Mouse (Mus musculus) spleen, postnatal 4 days (tissue): ENCODE data around the gene Wdr26.
A peak's percentile ranks its signal among the peaks of the same experiment; 100 is the strongest.

Experiments used
- DNase-seq, 2 experiments: peaks; one replicate each; pipeline ENCODE4 v3.0.0; 2022; ENCODE audit warnings: low spot score in 2 of 2

Wdr26 gene

DNA sequence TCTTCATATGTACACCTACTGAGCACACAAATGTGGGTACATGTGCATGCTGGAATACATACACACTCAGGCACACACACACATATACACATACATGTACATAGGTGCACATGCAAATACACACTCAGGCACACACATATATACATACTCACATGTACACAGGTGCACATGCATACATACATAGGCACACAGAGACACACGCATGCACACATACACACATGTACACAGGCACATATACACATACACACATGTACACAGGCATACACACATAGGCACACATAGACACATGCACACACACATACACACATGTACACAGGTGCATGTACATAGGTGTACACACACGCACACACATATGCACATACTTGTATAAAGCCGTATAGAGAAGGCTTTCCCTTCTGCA lies 29.4 kb upstream of the Wdr26 start:
- DNase-seq, result no peak

DNA sequence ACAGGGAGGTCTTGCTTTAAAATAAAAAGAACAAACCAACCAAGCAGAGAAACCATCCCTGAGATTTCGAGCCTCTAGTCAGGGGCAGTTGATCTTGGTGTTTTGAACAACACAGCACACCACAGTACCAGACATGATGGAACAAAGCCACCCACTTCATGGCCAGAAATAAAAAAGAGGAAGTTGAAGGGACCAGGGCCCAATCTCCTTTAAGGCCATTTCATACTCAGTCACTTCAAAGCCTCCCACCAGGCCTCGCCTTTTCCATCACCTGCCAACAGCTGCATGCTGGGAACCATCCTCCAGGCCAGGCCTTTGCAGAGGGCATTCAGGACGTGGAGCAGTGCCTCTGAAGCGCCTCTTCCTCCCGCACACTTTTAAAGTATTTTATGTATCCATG lies 25.5 kb upstream of the Wdr26 start:
- no peak for DNase-seq

DNA sequence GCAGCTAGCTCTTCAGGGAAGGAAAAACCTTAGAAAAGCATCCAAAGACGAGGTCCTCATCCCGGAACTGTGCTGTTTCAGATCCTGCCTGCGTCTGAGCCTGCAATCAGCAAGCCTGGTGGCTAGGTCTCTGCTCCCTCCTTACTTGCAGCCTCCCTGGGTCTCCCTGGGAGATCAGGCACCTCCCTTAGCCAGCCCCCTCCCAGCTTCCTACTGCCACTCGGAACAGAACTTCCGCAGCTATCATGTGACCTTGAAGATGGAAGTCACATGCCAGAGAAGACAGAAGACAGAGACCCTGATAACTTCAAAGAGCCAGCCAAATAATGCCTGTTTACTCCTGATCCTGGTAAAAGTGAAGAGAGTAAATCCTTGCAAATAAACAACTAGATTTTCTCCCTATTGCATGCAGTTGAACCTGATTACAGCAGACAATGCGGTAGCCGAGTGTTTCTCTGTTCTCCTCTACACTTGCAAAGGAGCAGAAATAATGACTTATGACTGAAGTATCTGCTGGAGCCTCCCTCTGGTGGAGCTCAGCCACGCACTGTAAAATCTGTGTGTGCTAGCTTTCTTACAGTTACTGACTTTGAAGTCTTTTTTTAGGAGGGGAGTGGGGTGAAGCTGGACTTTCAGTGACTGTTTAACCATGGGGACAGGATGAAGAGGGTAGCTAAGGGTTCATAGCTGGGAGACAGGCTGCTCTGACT lies 22.7 kb upstream of the Wdr26 start:
- peak; percentile 43 to 73 for DNase-seq

DNA sequence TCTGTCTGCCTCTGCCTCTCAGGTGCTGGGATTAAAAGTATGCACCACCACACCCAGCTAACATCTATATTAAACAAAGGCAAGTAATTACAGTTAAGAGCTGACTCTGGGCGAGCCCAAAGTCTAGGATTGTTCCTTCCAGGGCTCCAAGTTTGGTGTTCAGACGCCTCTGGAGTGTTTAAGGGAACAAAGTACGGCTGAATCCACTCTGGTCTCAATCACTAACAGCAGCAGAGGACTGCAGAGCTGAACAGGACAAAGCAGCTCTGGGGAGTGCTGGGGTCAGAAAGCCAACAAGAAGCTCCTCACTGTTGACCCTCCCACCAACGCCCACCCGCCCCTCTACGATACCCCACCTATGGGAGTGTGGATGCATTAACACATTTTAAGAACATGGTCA lies 21.9 kb upstream of the Wdr26 start:
- no peak for DNase-seq

DNA sequence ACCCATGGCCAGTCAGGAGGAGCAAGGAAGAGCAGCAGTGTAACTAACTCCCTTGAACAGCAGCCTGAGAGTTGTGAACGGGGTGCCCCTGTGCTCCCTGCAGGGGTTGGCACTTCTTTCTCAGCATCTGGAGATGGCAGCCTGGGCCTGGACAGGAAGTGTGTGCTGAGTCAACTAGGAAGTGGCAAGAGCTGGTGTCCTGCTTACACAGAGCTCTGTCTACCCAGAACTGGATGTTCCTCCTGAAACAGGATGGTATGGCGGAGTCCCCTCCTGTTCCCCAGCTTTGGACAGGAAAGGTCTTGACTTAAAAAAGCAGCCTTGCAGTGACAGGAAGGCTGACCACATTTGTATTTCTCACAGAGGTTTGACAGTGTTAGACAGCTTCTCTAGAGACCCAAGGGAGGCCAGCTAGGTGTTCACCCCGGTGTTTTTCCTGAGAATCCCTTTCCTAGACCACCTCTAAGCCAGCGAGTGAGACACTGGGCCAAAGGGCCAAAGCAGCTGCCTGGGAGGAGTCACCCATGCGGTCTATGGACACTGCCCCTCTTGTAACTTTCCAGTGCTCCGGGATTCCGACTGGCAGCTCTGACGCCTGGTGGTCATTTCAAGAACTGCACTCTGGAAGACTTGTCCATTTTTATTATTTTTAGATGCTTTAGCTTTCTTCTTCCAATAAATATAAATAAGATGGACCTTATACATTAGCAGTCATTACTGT lies 20.7 kb upstream of the Wdr26 start:
- peak; percentile 87 to 95 for DNase-seq

DNA sequence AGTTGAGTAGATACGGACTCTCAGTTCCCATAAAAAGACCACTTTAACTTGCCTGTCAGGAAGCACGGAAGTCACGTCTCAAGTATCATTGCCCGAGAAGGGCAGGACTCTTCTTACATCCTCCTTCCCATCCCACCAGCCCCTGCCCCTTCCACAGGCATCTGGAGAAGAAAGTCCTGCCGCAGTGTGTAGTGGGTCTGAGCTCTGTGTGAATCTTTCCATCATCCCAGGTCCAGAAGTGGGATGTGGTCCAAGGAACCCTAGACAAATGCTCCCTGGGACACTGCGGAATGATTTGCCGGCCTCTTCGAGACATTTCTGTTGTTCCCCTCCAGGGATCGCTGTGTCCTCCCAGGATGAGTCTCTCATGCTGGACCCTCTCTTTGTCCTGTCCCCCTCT lies 20.0 kb upstream of the Wdr26 start:
- no peak for DNase-seq

DNA sequence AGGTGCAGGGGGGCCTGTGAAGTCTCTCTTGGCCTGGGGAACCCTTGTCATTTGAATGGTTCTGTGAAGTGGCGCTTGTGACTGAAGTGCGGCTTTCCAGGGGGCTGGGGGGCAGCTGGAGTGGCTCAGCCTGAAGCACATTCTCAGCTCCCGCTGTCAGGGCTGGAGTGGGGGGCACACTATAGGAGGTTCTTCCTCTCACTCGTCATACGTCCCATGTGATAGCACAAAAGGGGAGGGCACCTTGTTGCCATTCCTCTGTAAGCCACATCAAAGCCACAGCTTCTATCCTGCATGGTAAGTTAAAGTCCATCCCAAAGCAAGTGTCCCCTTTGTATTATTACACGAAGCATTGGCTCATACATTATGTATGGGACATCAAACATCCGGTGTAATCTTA lies 19.5 kb upstream of the Wdr26 start:
- DNase-seq, result no peak

DNA sequence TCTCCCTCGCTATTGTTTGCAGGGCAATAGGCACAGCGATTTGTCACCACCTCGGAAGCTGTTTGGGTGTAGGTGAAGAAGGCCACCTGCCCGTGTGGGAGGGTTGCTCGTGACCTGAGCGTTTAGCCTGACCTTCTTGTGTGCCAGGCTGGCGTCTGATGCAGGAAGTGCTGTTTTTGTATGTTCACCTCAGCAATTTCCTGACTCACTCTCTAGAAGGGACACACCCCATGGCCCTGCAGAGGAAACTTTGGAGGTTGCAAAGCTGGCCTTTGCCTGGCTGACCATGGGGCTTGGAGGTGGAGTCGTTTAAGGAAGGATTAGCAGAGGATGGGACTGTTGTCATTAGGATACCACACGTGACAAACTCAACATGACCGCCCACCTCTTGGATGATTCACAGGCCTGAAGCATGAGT lies 18.9 kb upstream of the Wdr26 start:
- peak; percentile 55 to 77 for DNase-seq

DNA sequence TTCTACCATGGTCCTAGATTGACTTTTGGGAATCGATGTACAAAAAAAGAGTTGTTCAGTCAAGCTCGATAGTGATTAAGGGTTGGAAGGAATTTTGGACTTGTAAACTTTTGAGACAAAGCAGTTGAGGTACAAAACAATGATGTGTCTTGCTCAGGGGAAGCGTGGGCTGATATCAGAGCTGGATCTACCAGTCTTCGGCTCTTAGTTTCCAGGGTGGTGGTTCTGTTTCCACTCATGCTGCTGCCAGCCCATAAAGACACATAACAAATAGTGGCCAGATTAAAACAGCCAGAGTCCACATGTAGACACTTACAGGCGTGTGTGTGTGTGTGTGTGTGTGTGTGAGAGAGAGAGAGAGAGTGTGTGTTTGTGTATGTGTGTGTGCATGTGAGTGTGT lies 17.2 kb upstream of the Wdr26 start:
- no peak for DNase-seq

DNA sequence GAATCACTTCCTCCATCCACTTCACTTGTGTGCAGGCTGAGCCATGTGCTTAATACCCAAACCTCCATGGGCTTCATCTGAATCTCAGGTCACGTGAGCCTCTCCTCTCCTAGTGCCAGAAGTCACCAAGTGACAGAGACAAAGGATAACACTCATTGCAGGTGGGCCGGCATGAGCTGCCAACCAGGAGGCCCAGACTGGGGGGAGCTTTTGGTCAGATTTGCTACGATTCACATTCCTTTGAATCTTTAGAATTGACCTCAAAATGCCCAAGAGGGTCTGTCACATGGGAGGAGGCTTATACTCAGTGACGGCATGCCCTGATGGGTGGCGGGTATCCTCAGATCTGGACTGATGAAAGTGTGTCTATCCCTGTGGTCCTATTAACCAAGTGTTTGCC lies 16.8 kb upstream of the Wdr26 start:
- no peak for DNase-seq

DNA sequence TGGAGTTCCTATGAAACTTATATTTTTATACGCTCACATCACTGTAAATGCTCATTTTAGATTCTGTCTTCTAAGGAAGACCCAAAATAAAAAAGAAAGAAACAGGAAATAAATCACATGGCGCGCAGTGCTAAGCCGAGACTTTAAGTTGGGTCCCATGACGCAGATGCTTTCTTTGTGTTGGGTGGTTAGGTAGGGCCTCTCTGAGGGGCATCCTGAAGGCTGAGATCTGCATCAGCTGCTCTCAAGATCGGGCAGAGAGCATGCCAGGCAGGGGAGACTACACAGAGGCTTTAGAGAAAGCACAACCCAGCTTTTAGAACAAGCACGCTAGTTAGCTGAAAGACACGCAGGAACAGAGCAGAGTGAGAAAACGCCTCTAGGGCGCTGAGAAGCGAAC lies 16.0 kb upstream of the Wdr26 start:
- no peak for DNase-seq

DNA sequence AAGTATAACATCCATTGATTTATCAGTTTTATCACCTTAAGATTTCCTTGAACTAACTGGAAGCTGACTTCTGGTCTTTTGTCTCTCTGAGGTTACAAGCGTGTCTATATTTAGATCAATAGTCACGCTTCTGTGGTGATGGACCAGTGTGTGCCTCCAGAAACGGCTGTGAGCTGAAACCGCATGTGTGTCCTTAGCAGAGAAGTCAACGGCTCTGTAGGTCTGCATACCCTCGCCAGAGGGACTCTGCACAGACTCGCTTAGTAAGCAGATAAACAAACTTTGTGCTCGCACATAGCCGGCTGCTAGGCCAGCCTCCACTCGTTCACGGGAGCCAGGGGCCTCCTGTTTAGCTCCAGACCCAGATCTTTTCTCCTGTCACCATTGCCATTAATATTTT lies 15.0 kb upstream of the Wdr26 start:
- DNase-seq, result no peak

DNA sequence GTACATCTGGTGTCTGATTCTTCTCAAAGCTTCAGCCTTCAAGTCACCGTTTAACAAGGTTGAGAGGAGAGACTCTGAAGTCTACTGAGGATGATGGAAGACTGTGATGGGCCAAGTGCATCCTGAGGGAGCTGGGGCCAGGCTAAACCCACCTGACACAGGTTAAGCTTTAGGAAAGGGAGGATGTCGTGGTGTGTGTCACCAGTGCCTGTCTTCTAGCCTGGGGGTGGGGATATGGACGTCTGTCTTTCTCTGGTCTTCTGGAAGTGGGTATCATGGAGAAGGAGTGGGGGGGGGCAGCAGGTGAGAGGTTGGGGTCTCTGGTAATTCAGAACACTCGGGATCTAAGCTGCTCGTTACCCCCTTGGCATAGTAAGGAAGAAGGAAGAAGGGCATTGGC lies 13.5 kb upstream of the Wdr26 start:
- DNase-seq, result peak in 1 of 2 experiments; percentile 56

DNA sequence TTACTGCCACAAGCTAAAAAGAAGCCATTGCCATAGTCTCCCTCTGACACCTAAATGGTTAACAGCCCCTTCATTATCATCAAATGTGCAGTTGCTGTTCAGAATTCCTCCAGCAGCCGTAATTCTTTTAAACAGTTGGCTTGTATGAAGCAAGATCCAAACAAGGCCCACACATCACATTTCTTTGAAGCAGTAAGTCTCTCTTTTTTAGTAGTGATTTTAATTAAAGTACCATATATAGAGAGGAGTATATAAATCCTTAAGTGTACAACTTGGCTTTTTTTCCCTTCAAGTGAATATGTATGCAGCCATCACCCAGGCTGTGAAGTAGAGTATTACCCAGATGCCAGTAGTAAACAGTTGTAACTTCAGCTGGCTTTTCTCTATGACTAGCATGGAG lies 10.2 kb upstream of the Wdr26 start:
- no peak for DNase-seq

DNA sequence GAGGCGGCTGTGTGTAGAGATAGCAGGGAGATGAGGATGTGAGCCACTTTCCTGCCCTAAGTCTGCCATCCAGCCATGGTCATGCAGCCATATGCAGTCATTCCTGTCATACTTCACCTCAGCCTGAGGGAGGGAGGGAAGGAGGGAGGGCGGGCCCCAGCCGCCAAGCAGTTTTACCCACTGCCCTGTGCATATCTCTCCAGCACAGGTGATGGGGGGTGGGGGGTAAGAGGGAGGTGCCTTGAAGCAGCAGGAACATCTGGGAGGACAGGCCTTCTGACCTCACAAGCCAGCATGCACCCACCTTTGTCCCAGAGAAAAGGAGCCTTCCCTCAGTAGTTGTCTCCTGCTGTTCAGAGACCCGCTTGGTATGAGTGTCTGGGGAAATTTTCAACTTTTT lies 4.5 kb upstream of the Wdr26 start:
- DNase-seq, result peak; percentile 79 to 80

DNA sequence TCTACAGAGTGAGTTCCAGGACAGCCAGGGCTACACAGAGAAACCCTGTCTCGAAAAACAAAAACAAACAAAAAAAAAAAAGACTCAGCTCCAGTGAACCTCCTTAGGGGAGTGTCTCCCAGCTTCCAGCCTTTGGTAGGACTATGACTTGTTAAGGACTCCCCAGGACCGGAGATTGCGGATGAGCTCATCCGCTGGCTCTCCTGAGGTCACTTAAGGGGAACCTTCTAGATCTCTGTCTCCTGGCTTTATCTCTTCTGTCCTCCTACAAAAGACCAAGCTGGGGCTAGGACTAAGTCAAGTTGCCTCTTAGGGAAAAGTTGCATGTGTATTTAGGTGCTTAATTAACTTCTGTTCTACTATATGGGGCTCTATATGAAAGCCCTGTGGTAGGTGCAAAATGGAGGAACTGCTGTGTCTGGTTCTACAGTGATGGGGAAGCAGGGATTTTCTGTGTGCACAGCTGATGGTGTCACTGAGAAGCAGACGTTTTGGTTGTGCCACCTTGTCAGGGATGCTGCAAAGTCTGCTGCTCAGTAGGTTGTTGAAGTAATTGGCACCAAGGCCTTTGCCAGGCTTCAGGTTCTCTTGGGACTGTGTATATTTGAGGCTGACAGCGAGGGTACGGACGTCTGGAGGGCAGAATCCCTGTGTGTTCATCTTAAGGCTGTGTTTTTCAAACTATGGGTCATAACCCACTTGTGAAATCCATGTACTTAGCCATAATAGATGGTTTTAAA lies 2.7 kb upstream of the Wdr26 start:
- DNase-seq, result no peak

DNA sequence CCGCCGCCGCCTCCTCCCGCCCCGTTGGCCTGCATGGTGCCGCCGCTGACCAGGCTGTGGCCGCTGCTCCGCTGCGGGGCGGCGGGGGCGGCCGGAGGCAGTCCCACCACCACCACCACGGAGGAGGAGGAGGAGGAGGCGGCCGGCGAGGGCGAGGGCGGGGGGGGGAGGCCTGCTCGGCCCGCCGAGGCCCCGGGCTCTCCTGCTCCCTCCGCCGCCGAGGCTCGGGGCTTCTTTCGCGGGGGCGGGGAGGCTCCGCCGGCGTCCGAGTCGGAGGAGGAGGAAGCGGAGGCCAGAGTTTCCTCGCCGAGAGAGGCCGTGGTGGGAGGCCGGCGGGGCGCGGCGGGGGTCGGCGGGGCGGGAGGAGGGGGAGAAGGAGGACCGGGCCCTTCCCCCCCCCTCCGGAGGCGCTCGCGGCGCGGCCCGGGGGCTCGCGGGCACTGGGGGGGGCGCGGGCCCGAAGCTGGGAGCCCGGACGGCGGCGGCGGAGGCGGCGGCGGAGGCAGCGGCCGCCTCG lies 340 bp downstream of the Wdr26 start:
- peak; percentile 44 to 79 for DNase-seq

DNA sequence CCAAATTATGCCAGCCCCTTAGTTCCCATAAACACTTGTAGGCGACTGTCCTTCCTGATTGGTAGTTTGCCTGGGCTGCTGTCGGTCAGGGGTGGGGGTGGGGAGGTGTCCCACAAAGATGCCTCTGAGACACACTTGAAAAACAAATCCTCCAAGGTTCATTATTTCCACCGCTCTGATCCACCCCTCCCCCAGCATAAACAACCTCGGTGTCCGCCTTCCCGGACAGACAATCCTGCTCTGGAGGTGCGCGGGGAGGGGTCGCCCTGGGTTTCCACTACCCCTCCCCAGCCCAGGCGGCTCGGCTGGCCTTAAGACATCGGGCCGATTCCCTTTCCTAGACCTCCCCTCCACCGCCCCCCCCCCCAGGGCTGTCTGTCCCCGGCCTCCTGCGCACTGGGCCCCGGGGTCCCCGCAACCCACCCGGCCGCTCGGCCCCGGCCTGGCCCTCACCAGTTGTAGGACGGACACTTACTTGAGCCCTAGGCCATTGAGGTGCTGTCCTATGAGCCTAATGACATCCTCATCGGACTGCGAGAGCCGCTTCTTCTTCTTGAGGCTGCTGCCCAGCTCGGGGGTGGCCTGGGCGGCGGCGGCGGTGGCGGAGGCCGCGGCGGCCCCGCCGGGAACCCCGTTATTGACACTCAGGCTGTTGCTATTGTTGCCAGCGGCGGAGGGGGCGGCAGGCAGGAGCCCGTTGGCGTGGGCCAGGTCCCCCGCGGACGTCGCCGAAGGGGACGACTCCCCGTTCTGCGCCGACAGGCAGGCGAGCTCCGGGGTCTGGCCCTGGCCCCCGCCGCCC lies 999 bp downstream of the Wdr26 start:
- peak; percentile 48 to 83 for DNase-seq

DNA sequence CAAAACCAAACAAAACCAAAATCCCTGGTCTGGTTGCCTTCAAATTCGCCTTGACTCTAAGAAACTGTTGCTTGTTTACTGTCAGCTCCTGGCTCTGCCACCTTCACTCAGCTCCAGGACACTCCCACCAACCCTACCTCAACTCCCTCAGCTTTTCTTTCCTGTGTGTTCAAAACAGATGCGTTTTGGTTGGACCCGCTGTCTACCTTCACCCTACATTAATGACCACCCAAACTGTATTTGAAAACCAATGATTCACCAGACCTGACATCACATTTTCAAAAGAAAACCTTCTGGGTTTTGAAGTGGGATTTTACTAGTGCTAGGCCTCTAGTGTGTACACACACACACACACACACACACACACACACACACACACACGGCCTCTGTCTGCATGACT lies 1.7 kb downstream of the Wdr26 start:
- no peak for DNase-seq

DNA sequence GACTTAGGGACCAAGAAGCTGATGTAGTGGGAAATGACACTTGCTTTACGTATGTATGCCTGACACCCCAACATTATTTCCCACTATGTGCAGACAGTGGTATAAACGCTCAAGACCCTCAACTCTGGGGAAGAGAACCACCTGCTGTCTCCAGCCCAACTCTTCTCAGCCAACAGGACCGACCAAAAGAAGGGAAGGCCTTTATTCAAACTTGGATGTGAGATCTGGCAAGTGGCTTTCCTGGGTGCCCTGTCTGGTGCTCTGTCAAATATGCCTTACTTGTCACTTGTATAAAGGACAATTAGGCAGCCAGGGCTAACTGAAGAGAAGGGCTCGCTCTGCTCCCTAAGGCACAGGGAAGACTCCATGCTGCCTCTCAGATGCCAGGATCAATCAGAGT lies 12.4 kb downstream of the Wdr26 start:
- no peak for DNase-seq

DNA sequence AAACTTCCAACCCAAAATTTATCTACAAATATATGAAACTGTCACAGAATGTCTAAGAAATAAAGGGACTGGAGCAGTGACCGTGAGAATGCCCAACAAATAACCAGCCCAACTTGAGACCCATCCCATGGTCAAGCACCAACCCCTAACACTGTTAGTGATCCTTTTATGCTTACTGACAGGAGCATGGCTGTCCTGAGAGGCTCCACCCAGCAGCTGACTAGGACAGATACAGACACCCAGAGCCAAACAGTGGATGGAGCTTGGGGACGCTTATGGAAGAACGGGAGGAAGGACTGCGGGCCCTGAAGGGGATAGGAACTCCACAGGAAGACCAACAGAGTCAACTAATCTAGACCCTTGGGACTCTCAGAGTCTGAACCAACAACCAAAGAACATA lies 22.9 kb downstream of the Wdr26 start:
- no peak for DNase-seq

DNA sequence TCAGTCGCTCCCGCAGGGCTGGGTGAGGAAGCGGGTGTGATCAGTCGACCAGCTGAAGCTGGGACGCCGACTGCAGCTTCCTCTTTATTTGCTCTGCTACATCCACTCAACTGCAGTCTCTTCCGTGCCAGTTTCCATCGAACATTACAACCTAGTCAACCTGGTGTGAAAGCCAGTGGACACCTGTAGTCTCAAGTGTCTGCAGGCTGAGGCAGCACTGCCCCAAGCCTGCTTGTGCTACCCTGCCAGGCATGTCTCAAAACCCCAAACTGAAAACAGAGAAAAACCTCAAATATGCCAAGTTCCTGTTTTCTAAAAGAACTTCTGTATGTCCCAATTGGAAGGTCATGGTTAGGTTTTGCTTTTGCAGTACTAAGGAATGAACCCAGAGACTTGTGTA lies 41.6 kb downstream of the Wdr26 start:
- peak; percentile 47 to 70 for DNase-seq
